Mouse (Mus musculus) right cerebral cortex, adult 2 months (tissue): ENCODE measurements at regions not wholly inside any gene's neighbourhood (a gene's known extent, or its start where the extent isn't known, plus 50 kb on each side); places are given as distances from the start of the nearest gene placed in this dataset.

Source experiments
- DNase-seq, 2 experiments: peaks; one replicate each; pipeline ENCODE4 v3.0.0; 2021 to 2022; ENCODE audit warnings: low spot score in 2 of 2

- no peak for DNase-seq
Observed at GRCm38 (mm10) chr2:61100854-61101253, 137.9 kb upstream of the Rbms1 start.

DNA sequence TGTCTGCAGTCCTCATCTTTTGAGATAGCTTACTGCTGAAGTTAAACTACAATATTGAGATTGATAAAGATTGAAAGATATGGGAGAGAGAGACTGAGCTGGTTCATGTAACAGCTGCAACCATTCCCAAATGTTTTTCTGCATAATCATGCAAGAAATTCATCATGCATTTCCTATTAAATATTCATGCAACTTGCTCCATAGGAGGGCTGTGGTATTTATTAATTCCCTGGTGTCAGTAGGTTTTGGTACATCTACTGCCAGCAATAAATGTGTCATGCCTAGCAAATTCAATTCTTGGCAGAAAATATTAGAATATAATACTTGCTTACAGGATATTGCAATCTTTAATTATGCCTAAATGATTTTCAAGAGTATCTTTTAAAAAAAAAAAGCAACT is 125.5 kb upstream of the Rbms1 start:
- no peak for DNase-seq

- no peak for DNase-seq
Observed at GRCm38 (mm10) chr2:61084835-61085234, 121.8 kb upstream of the Rbms1 start.

DNA sequence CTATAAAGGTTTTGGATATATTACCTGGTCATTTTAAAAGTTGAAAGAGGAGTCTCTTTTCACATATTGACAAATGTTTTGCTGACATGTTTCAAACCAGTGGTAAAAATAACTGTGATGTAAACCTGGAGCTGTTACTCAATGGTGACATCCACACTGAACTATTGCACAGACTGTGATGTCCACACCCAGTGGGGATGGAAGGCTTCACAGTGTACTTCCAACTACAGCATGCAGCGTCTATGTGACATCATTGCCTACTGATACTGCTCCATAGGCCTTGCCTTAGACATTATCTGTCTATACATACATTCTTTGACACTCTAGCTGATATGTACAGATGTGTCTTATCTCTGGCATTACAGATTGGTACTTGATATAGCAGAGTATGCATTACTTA is 120.1 kb upstream of the Rbms1 start:
- no peak for DNase-seq

DNA sequence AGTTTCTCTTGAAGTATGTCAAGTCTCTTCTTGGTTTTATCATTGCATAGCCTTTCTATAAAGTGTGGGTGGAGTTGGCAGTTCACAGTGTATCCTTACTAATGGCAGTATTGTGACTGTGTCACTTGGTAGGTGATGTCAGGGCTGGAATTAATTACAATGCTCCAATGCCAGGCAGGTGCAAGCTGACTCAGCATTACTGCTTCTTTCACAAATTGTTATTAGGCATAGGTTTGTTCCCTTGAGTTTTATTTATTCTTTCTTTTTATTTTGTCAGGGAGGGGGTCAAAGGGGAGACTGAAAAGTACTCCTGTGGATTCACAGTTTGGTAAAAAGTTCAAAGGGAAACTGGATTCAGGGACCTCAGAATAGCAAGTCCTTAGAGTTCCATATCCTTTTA is 119.6 kb upstream of the Rbms1 start:
- no peak for DNase-seq

GRCm38 (mm10) chr2:61080006-61080405 is 117.0 kb upstream of the Rbms1 start:
- DNase-seq: no peak

DNA sequence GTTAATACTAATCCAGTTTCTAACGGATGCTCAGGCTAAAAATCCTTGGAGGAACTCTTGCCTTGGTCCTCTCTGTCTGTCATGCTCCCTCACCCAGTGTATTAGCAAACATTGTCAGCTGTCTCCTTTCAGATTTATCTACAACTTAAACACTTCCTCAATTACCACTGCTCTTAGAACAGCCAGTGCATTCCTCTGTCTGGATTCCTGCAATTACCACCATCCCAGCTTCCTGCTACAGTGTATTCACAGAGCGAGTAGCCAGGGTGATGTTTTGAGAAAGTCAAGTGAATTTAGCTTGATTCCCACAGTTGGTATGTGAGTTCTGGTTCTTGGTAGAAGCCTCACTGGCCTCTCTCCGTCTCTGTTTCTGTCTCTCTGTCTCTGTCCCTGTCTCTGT is 108.0 kb upstream of the Rbms1 start:
- no peak for DNase-seq

- no peak for DNase-seq
Observed at GRCm38 (mm10) chr2:61067877-61068276, 104.9 kb upstream of the Rbms1 start.

GRCm38 (mm10) chr2:61062125-61062524 is 99.1 kb upstream of the Rbms1 start:
- no peak for DNase-seq

GRCm38 (mm10) chr2:61060906-61061305 is 97.9 kb upstream of the Rbms1 start:
- no peak for DNase-seq

DNA sequence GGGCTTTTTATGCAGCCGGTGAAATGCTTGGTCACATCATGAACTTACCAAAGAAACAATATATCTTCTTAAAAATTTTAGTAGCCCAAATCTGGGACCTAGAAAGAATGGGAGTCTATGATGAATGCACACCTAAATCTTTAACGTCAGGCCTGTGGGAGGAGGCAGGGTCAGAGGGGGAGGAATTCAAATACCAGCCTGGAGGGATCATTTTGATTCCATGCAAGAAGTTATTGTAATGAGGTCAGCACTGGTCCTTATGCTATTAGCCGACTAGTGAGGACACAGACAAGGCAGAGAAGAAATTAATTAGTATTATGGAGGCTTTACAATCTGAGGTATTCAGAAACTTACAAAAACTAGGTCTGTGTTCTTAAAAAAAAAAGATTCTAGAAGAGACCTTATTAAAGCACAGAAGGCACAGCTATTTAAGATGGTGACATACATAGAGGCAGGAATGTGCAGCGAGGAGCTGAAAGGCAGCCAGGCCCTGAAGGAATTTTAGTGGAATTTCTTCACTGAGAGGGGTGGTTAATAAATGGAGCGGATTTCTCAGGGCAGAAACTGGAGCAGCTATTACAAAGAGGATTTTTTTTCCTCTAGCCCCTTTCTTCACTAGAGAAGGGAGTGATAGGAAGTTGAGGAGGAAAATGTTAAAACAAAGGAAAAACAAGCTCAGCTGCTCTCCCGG is 95.7 kb upstream of the Rbms1 start:
- DNase-seq: no peak

- DNase-seq: no peak
Observed at GRCm38 (mm10) chr2:61052296-61052695, 89.3 kb upstream of the Rbms1 start.

GRCm38 (mm10) chr2:61051808-61052207 is 88.8 kb upstream of the Rbms1 start:
- DNase-seq: no peak

DNA sequence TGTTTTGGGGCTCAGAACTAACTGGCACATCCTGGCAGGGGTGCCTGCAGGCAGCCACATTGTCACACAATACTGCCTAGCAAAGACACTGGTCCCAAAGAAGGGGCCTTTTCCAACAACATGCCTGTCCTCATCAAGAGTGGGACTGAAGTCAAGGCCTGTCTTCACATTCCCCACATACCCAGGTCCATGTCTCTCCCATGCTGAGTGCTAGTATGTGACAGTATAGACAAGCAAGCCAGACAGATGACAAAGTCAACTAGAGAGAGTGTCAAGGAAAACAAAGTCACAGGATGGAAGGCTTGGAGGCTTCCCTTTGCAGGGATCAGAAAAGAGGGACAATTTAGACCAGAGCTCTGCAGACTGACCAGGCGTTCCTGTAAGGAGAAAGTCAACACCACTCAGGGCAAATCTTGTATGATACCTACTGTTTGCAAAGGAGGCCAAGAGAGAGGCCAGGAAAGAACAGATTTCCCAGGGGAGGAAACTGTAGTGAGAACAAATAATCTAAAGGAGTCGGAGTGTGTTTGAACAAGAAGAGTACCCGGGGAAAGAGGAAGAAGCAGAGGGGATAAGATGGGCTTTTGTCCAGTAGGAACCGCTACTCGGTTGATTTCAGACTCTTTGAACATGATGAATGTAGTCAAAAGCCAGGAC is 83.2 kb upstream of the Rbms1 start:
- DNase-seq: no peak

DNA sequence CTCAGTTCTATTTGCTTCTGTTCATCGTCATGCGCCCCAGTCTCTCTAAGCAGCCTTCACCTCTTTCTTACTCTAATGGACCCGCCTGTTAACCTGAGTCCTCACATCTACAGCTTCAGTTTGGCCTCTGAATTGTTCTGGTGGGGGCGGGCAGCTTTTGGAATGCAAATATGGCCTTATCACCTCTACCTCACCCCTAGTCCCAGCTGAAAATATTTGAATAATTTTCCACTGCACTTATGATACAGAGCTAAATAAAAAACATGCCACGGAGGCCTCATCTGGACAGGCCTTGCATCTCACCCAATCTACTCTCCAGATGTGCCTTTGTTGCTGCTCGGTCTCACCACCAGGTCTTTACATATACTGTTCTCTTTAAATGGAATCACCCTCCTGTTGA is 82.5 kb upstream of the Rbms1 start:
- DNase-seq: no peak

DNA sequence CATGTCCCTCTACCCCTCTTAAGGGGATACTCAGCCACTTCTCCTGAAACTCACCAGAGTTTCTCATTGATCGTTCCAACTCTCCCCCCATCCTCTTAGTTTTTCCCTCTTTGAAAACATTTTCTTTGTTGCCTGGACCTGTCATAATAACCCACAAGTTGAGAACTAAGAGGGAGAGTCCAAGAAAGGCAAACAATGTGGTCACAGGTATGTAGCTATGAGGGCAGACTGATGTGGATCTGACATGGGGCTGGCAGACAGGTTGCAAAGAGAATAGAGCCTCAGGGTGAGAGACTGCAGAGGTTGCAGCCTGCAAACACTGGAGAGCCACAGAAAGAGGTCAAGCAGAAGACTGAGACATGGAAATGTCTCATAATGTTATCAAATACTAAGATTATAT is 69.9 kb upstream of the Rbms1 start:
- DNase-seq: no peak

- no peak for DNase-seq
Observed at GRCm38 (mm10) chr2:61029706-61030105, 66.7 kb upstream of the Rbms1 start.

DNA sequence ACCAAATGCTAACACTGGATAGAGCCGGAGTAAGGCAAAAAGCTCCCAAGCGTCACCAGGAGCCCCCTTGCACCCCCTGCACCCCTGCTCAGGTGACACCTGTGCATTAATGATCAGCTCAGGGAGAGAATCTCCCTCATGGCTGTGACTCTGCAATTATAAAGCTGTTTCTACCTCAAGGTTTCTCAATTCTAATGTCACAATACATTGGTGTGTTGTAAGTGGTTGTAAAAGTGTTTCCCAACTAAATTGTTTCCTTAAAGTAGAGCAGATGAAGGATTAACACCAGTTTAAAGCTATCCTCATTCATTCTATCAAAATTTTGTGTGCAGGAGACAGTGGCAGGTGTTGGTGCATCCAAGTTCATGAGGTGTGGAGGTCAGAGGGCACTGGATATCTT is 65.6 kb upstream of the Rbms1 start:
- DNase-seq: no peak

DNA sequence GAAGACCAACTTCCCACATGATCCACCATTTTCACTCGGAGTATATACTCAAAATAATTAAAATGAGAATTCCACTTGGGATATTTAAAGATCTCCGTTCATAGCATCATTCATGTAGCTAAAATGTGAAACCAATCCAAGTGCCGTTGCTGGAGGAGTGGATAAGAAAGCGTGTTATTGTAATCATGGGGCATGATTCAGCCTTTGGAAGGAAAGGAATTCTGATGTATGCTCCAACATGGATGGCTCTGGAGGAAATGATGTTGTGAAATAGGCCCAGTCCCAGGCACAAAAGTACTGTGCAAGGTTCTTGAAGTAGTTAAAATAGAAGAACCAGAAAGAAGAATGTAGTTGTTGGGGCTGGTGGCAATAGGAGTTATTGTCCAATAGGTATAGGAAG is 64.7 kb upstream of the Rbms1 start:
- no peak for DNase-seq

DNA sequence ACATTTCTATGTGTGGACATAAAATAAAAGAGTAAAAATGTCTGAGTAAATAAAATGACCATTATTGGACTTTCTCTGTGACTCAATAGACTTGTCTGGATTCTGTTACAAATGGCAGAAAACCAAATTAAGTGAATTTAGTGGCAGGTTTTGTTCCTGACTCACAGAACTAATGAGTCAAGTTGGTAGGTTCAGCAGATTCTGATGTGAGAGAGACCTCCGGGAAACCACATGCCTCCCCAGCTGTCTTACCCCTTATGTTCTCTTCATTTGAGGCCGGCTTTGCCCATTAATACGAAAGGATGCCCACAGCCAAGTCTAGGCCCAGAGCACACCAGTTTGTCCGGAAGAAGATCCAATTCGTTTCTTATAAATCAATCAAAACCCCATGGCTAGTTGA is 59.4 kb upstream of the Rbms1 start:
- no peak for DNase-seq

- DNase-seq: no peak
Observed at GRCm38 (mm10) chr2:61020791-61021190, 57.8 kb upstream of the Rbms1 start.

GRCm38 (mm10) chr2:61013006-61013405 is 50.0 kb upstream of the Rbms1 start:
- no peak for DNase-seq
